Mouse (Mus musculus): Measurements from ENCODE around the gene Hmga1b.
"Not testable (repeated sequence)": the region's sequence is repeated elsewhere in the genome, so short reads cannot be mapped to it uniquely, and the experiment has no call there.

Hmga1b gene

DNA sequence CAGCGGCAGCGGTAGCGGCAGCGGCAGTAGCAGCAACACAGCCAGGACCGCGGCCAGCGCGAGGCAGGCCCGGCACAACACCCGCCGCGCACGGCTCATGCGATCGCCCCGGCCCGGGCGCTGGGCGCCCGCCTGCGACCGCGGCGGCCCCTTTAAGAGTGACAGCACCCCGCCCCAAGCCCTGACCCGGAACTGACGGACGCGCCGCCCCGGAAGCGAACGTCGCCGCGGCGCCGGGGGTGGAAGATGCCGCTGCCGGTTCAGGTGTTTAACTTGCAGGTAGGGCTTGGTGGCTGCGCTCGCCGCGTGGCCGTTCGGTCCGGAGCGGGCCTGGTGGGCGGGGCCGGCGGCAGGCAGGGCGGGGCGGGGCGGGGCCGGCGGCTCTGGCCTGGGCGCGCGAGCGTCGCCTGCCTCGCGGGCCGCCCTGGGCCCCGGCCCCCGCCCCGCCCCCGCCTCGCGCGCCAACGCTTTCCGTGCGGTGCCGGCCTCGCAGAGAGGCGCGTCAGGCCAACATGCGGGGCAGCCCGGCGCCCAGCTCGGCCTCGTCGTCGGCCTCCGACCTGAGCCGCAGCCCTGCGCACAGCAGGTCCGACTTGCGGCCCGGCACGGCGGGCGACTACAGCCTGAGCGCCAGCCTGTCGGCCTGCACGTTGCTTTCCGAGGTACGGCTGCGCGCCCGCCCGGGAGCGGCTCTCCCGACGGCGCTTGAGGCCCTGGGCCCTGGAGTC, 21.6 kb downstream of the Hmga1b start, which contains the start of the genes Rfng and Gps1:
Rfng (minus strand) TSS at position 144 of the 728 bp plus-strand sequence.
Gps1 (plus strand) TSS at position 209 of the 728 bp plus-strand sequence.
- DNase-seq (ENCODE audit: low spot score), result peak; percentile 87

DNA sequence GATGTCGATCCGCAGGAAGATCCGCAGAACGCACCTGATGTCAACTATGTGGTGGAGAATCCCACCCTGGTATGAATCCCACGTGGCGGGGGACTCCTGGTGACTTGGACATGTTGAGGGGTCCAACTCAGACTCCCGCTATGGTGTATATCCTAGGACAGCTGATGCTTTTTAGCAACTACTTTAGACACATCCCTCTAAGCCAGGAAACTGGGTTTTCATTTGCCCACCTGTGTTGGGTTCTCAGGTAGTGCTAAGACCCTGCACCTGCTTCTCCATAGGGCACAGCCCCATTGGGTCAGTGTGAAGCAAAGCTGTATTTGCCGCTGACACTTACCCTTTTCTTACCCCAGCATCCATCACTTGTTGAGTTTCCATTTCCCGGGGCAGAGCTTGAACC, 22.6 kb downstream of the Hmga1b start:
- no peak for DNase-seq (ENCODE audit: low spot score)

DNA sequence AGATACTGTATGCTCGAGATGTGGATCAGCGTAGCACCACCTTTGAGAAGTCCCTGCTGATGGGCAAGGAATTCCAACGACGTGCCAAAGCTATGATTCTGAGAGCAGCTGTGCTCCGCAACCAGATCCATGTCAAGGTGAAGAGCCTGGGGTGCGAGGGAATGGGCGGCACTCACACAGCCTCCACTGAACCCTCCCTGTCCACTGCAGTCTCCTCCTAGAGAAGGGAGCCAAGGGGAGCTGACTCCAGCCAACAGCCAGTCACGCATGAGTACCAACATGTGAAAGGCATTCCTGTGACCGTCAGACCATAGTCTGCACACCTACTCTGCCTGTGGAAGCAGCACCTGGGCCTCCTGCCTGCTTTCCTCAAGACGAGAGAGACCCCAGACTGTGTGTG, 25.9 kb downstream of the Hmga1b start:
- not testable (repeated sequence) for DNase-seq (ENCODE audit: low spot score)

- DNase-seq (ENCODE audit: low spot score), result no peak
Observed at GRCm38 (mm10) chr11:120789355-120789754, 26.8 kb downstream of the Hmga1b start.

DNA sequence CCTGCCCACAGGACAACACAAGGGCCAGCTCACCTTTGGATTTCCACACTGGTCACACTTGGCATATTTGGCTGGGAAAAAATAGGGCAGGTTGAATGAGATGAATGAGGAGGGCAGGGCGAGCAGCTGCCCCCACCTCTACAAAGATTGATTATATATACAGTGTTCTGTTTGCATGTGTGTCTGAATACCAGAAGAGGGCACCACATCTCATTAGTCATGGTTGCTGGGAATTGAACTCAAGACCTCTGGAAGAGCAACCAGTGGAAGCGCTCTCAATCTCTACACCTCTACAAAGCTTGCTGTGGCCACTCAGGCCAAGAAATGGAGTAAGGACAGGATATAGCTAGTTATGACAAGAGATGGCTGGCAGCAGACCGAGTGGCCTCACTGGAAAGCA, 27.2 kb downstream of the Hmga1b start:
- DNase-seq (ENCODE audit: low spot score), result no peak

DNA sequence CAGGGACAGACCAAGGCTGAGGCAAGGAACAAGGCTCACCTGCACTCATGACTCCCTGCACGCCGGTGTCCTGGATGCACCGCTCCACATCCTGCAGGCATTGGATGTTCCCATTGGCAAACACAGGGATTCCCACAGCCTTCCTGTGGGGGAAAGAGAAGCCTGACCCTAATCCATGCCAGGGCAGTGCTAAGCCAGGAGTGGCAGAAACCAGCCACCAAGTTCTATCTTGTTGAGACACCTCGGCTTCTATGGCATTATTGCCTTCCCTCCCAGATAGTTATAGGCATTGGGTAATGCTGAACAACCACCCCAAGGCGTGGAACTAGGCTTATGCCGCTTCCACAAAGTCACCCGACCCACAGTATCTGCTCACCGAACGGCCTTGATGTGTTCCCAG, 30.1 kb downstream of the Hmga1b start:
- DNase-seq (ENCODE audit: low spot score), result no peak

- peak; percentile 95 for DNase-seq (ENCODE audit: low spot score)
Observed at GRCm38 (mm10) chr11:120795756-120796613, 33.4 kb downstream of the Hmga1b start, which contains the start of gene Dus1l. Gene Dus1l (minus strand): TSS chr11:120796403.

GRCm38 (mm10) chr11:120796614-120796946, 34.0 kb downstream of the Hmga1b start:
- DNase-seq (ENCODE audit: low spot score), result no peak

- no peak for DNase-seq (ENCODE audit: low spot score)
Observed at GRCm38 (mm10) chr11:120798244-120798643, 35.6 kb downstream of the Hmga1b start.

DNA sequence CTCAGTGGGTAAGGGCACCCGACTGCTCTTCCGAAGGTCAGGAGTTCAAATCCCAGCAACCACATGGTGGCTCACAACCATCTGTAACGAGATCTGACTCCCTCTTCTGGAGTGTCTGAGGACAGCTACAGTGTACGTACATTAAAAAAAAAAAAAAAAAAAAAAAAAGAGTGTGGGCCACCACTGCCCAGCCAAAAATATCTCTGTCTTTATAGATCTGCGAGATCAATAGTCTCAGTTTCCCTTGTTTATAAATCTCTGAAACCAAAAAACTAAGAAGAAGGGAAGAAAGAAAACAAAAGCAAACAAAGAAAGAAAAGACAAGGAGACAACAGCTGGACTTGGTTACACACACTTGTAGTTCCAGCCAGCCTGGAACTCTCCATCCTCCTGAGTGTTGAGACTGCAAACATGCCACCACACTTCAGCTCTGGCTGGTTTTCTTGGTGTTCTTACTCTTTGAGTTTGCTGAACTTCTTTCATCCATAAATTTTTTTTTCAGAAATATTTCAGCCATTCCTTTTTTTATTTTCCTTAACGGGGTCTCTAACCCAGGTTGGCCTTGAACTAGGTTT, 36.8 kb downstream of the Hmga1b start:
- no peak for DNase-seq (ENCODE audit: low spot score)

DNA sequence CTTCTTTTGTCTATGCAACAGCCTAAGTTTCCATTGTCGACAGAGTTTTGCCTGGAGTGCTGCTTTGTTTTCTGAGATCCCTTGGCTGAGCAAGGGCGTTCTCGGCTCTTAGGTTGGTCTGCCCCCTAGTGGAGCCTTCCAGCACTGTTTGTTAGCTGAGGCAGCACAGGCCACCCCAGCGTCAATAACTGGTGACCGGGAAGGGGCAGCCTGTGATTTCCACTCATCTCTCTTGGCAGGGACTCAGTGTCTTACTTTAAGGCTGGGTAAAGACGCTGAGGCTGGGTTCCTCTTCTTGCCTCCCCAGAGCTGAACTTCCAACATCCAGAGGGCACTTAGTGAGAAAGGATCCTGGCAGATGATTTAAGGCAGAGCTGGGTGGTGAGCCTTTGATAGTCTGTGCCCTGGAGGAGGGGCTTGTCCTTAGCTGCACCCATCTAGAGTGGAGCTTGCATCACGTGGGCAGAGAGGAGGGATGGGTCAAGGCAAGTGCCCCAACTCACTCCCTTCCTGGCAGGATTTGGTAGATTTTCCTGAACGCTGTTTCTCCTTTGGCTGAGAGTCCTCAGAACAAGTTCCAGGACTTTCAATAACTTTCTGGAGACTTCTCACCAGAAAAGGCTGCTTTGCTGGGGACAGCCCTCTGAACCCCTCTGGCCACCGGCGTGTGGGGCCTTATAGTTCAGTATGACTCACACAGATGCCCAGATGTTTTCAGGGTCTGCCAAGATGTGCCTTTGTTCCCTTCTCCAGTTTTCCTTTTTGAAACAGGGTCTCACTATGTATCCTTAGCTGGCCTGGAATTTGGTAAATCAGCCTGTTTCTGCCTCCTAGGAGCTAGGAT, 37.7 kb downstream of the Hmga1b start:
- peak; percentile 85 for DNase-seq (ENCODE audit: low spot score)

DNA sequence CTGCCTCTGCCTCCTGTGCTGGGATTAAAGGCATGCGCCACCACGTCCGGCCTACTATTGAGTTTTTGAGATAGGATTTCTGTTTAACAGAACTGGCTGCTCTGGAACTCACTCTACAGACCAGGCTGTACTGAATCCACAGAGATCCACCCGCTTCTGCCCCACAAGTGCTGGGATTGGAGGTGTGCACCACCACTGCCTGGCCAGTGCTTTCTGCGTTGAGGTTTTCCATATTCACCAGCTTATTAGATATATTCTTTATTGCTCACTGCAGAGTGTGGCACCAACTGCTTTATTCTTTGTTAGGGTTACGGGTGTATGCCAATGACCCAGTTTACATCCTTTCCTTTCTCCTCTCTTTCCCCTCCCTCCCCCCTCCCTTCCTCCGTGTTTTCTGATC, 41.7 kb downstream of the Hmga1b start:
- DNase-seq (ENCODE audit: low spot score), result no peak

GRCm38 (mm10) chr11:120804769-120805168, 42.2 kb downstream of the Hmga1b start:
- no peak for DNase-seq (ENCODE audit: low spot score)

DNA sequence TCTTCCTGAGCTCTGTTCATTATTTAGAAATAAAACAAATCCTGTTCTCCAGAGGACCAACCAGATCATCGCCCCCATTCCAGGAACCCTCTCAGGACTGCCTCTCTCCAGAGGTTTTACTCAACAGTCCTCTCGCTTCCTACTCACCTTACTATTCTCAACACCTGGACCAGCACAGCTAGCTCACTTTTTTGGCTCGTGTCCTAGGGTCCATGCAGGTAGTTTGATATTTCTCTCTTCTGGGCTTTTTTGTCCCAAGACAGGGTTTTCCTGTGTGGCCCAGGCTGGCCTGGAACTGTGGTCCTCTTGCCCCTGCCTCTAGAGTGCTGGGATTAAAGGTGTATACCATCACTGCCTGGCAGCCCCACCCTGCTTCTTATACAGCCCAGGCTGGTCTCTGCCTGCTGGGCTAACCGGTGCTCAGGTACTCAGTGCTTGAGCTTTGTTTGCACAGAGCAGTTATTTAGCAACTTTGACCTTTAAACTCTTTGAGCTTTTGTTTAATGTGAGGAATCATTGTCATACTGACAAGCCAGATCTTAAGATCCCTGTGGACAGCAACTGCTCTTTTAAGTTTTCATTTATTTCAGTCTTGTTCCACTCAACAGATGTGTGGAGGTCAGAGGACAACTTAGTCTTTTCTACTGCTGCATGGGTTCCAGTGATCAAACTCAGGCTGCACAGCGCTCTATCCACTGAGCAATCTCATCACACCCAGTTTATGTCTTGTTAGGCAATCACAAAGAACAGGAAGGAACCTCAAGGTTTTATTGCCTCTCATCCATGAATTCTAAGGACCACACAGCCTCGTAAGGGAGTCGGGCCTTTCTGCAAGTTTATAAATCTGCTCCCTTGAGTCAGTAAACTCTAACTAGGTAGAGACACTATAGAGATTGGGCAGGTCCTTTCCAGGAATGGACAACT, 43.0 kb downstream of the Hmga1b start:
- no peak for DNase-seq (ENCODE audit: low spot score)

DNA sequence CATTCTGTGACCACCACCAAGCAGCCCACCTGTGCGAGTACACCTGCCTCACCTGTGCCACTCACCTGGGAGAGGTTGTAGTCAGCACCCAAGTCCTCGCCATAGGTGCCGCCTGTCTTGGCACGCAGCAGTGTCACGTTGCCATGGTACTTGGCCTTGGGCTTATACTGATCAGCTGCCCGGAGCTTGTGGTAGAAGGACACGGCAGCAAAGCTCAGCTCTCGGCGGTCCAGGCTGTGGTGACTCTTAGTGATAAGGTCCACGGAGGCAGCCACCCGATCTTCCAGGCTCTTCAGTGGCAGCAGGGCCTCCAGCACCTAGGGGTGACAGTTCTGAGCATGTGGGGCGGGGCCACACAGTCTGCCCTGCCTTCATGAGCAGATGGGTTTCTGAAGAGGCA, 45.4 kb downstream of the Hmga1b start:
- no peak for DNase-seq (ENCODE audit: low spot score)

DNA sequence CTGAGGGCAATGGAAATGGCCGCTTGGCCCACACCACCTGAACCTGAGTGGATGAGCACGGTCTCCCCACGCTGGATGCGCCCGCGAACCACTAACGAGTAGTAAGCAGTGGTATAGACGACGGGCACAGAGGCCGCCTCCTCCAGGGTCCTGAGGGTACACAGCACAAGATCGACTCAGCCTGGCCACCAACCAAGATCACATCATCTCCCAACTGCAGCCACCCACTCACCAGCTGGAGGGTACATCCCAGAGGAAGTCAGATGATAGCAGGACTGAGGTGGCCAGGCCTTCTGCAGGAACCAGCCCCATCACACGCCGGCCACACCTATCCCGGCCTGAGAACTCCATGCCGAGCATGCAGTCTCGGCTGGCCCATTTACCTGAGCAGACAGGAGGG, 49.5 kb downstream of the Hmga1b start:
- no peak for DNase-seq (ENCODE audit: low spot score)

Measured in testis, postnatal 14 days (tissue).